Mouse (Mus musculus): ENCODE measurements around the gene Prl7c1. TPM values are rescaled to one million over a fixed set of nuclear protein-coding genes. Genes with fewer than 3 reads are reported as not detected.
"Not testable (repeated sequence)": the region's sequence is repeated elsewhere in the genome, so short reads cannot be mapped to it uniquely, and the experiment has no call there.

Gene Prl7c1
- not detected in 2 replicates for polyA plus RNA-seq (2014; fragmentation: Nextera tagmentation; extraction: Ambion mirVana)

GRCm38 (mm10) chr13:27780704-27781103 lies at the start of gene Prl7c1:
TSS of gene Prl7c1 (minus strand) at chr13:27780804.
- not testable (repeated sequence) for ATAC-seq (ENCODE audit: low FRiP score); H3K4me3 ChIP-seq (replicated peaks; ENCODE audit: low read length); H3K9ac ChIP-seq; H3K36me3 ChIP-seq (replicated peaks; ENCODE audit: control insufficient read depth, insufficient read depth); H3K9me3 ChIP-seq (ENCODE audit: control insufficient read depth, low read length); H3K4me2 ChIP-seq (replicated peaks); H3K27me3 ChIP-seq (ENCODE audit: control insufficient read depth, insufficient read depth, low read length); DNase-seq (ENCODE audit: low spot score); H3K27ac ChIP-seq; H3K4me1 ChIP-seq (replicated peaks; ENCODE audit: control insufficient read depth, insufficient read depth, low read length)
- WGBS: 97% methylated on average over 2 of the region's 3 CpGs

- Histone ChIP-seq H3K9me3 (ENCODE audit: control insufficient read depth, low read length) (no peaks in the 10 kb centered on the region), H3K36me3 (replicated peaks; ENCODE audit: control insufficient read depth, insufficient read depth) (no peaks in the 10 kb centered on the region), H3K4me1 (replicated peaks; ENCODE audit: control insufficient read depth, insufficient read depth, low read length) (no peaks in the 10 kb centered on the region), H3K9ac (no peak overlapping the region), H3K4me2 (replicated peaks) (no peak overlapping the region), H3K27me3 (ENCODE audit: control insufficient read depth, insufficient read depth, low read length) (no peaks in the 10 kb centered on the region), H3K27ac (no peak overlapping the region), H3K4me3 (replicated peaks; ENCODE audit: low read length) (no peak overlapping the region)
- WGBS: 74% methylated on average over 1 of the region's 1 CpGs
- DNase-seq (ENCODE audit: low spot score) (no peak), ATAC-seq (ENCODE audit: low FRiP score) (no peak)
These were observed 22.2 kb upstream of the Prl7c1 start for GRCm38 (mm10) chr13:27802765-27803164.

- no peaks in the 10 kb centered on the region for H3K36me3 ChIP-seq (replicated peaks; ENCODE audit: control insufficient read depth, insufficient read depth)
- no peak for DNase-seq (ENCODE audit: low spot score)
- H3K4me2 ChIP-seq (replicated peaks): no peak within 1 kb of the TSS
- no peak for ATAC-seq (ENCODE audit: low FRiP score)
- no peaks in the 10 kb centered on the region for H3K9me3 ChIP-seq (ENCODE audit: control insufficient read depth, low read length)
- no peak within 1 kb of the TSS for H3K27ac ChIP-seq
- H3K9ac ChIP-seq: no peak within 1 kb of the TSS
- no peaks in the 10 kb centered on the region for H3K4me1 ChIP-seq (replicated peaks; ENCODE audit: control insufficient read depth, insufficient read depth, low read length)
- 79% methylated on average over 1 of the region's 1 CpGs for whole genome bisulfite sequencing
- no peaks in the 10 kb centered on the region for H3K27me3 ChIP-seq (ENCODE audit: control insufficient read depth, insufficient read depth, low read length)
- H3K4me3 ChIP-seq (replicated peaks; ENCODE audit: low read length): no peak within 1 kb of the TSS
These were observed 20.8 kb upstream of the Prl7c1 start, which contains the start of gene Prl2a1 for GRCm38 (mm10) chr13:27801354-27801753. TSS of gene Prl2a1 (plus strand) at chr13:27801654.

GRCm38 (mm10) chr13:27799303-27799702 lies 18.7 kb upstream of the Prl7c1 start:
- DNase-seq (ENCODE audit: low spot score): no peak
- Histone ChIP-seq H3K36me3 (replicated peaks; ENCODE audit: control insufficient read depth, insufficient read depth) (no peaks in the 10 kb centered on the region), H3K4me3 (replicated peaks; ENCODE audit: low read length) (no peak overlapping the region), H3K4me1 (replicated peaks; ENCODE audit: control insufficient read depth, insufficient read depth, low read length) (no peaks in the 10 kb centered on the region), H3K9ac (no peak overlapping the region), H3K27ac (no peak overlapping the region), H3K4me2 (replicated peaks) (no peak overlapping the region), H3K9me3 (ENCODE audit: control insufficient read depth, low read length) (no peaks in the 10 kb centered on the region), H3K27me3 (ENCODE audit: control insufficient read depth, insufficient read depth, low read length) (no peaks in the 10 kb centered on the region)
- 86% methylated on average over 4 of the region's 4 CpGs for WGBS
- no peak for ATAC-seq (ENCODE audit: low FRiP score)

GRCm38 (mm10) chr13:27734512-27735186 lies 46.0 kb downstream of the Prl7c1 start:
- H3K4me1 ChIP-seq (replicated peaks; ENCODE audit: control insufficient read depth, insufficient read depth, low read length): no peaks in the 10 kb centered on the region
- H3K4me2 ChIP-seq (replicated peaks): no peak overlapping the region
- no peak overlapping the region for H3K27ac ChIP-seq
- 95% methylated on average over 10 of the region's 10 CpGs for WGBS
- ATAC-seq (ENCODE audit: low FRiP score): no peak
- H3K9ac ChIP-seq: no peak overlapping the region
- no peak for DNase-seq (ENCODE audit: low spot score)
- no peak overlapping the region for H3K4me3 ChIP-seq (replicated peaks; ENCODE audit: low read length)
- no peaks in the 10 kb centered on the region for H3K36me3 ChIP-seq (replicated peaks; ENCODE audit: control insufficient read depth, insufficient read depth)
- H3K9me3 ChIP-seq (ENCODE audit: control insufficient read depth, low read length): no peaks in the 10 kb centered on the region
- H3K27me3 ChIP-seq (ENCODE audit: control insufficient read depth, insufficient read depth, low read length): no peaks in the 10 kb centered on the region

- not testable (repeated sequence) for H3K36me3 ChIP-seq (replicated peaks; ENCODE audit: control insufficient read depth, insufficient read depth); H3K27me3 ChIP-seq (ENCODE audit: control insufficient read depth, insufficient read depth, low read length); ATAC-seq (ENCODE audit: low FRiP score); H3K4me3 ChIP-seq (replicated peaks; ENCODE audit: low read length); H3K4me2 ChIP-seq (replicated peaks); H3K9me3 ChIP-seq (ENCODE audit: control insufficient read depth, low read length); H3K9ac ChIP-seq; H3K4me1 ChIP-seq (replicated peaks; ENCODE audit: control insufficient read depth, insufficient read depth, low read length); H3K27ac ChIP-seq; DNase-seq (ENCODE audit: low spot score)
- 86% methylated on average over 5 of the region's 5 CpGs for WGBS
These were observed 50.2 kb downstream of the Prl7c1 start for GRCm38 (mm10) chr13:27730286-27730959.

- not testable (repeated sequence) for H3K4me3 ChIP-seq (replicated peaks; ENCODE audit: low read length); H3K4me2 ChIP-seq (replicated peaks); H3K9ac ChIP-seq; H3K4me1 ChIP-seq (replicated peaks; ENCODE audit: control insufficient read depth, insufficient read depth, low read length); H3K36me3 ChIP-seq (replicated peaks; ENCODE audit: control insufficient read depth, insufficient read depth); H3K27me3 ChIP-seq (ENCODE audit: control insufficient read depth, insufficient read depth, low read length); ATAC-seq (ENCODE audit: low FRiP score); DNase-seq (ENCODE audit: low spot score); H3K9me3 ChIP-seq (ENCODE audit: control insufficient read depth, low read length); H3K27ac ChIP-seq
- 96% methylated on average over 3 of the region's 3 CpGs for WGBS
These were observed 55.5 kb downstream of the Prl7c1 start for GRCm38 (mm10) chr13:27725057-27725456.

Other genes with a start within 250 kb of the Prl7c1 start
- gene Prl8a9, start 216.2 kb downstream of the Prl7c1 start, polyA plus RNA-seq (2014; fragmentation: Nextera tagmentation; extraction: Ambion mirVana): not detected in 2 replicates
- not detected in 2 replicates for gene Prl8a1, start 198.6 kb downstream of the Prl7c1 start, polyA plus RNA-seq (2014; fragmentation: Nextera tagmentation; extraction: Ambion mirVana)
- gene Prl7b1, start 170.2 kb downstream of the Prl7c1 start, polyA plus RNA-seq (2014; fragmentation: Nextera tagmentation; extraction: Ambion mirVana): not detected in 2 replicates
- gene Prl7a1, start 138.3 kb downstream of the Prl7c1 start, polyA plus RNA-seq (2014; fragmentation: Nextera tagmentation; extraction: Ambion mirVana): not detected in 2 replicates
- gene Prl7a2, start 112.8 kb downstream of the Prl7c1 start, polyA plus RNA-seq (2014; fragmentation: Nextera tagmentation; extraction: Ambion mirVana): not detected in 2 replicates
- not detected in 2 replicates for gene Prl7d1, start 64.1 kb downstream of the Prl7c1 start, polyA plus RNA-seq (2014; fragmentation: Nextera tagmentation; extraction: Ambion mirVana)
- gene Prl2a1, start 20.9 kb upstream of the Prl7c1 start, polyA plus RNA-seq (2014; fragmentation: Nextera tagmentation; extraction: Ambion mirVana): not detected in 2 replicates
- gene Prl2c1, start 68.5 kb upstream of the Prl7c1 start, polyA plus RNA-seq (2014; fragmentation: Nextera tagmentation; extraction: Ambion mirVana): not detected in 2 replicates
- not detected in 2 replicates for gene Prl4a1, start 235.4 kb upstream of the Prl7c1 start, polyA plus RNA-seq (2014; fragmentation: Nextera tagmentation; extraction: Ambion mirVana)